Mouse (Mus musculus) heart, embryonic 10.5 days (tissue): Measurements from ENCODE around the gene Rhbdf2. TPM values are rescaled to one million over a fixed set of nuclear protein-coding genes. Genes with fewer than 3 reads are reported as not detected.
"Not testable (repeated sequence)": the region's sequence is repeated elsewhere in the genome, so short reads cannot be mapped to it uniquely, and the experiment has no call there.

Experiments
- DNase-seq: peaks from one replicate; pipeline ENCODE4 v3.0.0-alpha.2; 2017; ENCODE audit warnings: low spot score
- H3K27ac ChIP-seq: fragments of 300-500 bp; sonication (generic); 2 replicates; pipeline ENCODE4 v1.5.1; 2016; ENCODE audit warnings: mild to moderate bottlenecking
- H3K27me3 ChIP-seq: fragments of 300-500 bp; sonication (generic); 2 replicates; pipeline ENCODE4 v1.6.1; 2016; ENCODE audit warnings: mild to moderate bottlenecking; ENCODE audit not compliant: poor library complexity, insufficient read depth, severe bottlenecking
- H3K36me3 ChIP-seq: fragments of 300-500 bp; sonication (generic); 2 replicates; pipeline ENCODE4 v1.6.1; 2016; ENCODE audit warnings: mild to moderate bottlenecking, moderate library complexity
- H3K4me1 ChIP-seq: fragments of 300-500 bp; sonication (generic); 2 replicates; pipeline ENCODE4 v1.6.1; 2016; ENCODE audit warnings: mild to moderate bottlenecking
- H3K4me3 ChIP-seq: fragments of 300-500 bp; sonication (generic); 2 replicates; pipeline ENCODE4 v1.5.1; 2016; ENCODE audit warnings: mild to moderate bottlenecking, moderate library complexity
- H3K9me3 ChIP-seq: fragments of 300-500 bp; sonication (generic); 2 replicates; pipeline ENCODE4 v1.6.1; 2016; ENCODE audit warnings: mild to moderate bottlenecking, moderate library complexity
- WGBS: fragments of 180-500 bp; shearing (Covaris S2); methylation state at CpG from one replicate; pipeline ENCODE4 v1.1.7; 2016; 5-methylcytosine and 5-hydroxymethylcytosine counted together
- polyA plus RNA-seq: library from polyadenylated mRNA; unstranded; fragments of >200 nt; fragmentation: Nextera tagmentation; extraction: Ambion mirVana; gene quantifications from 2 replicates; pipeline ENCODE4 v1.2.1, GENCODE M21; 2016

Gene Rhbdf2
- polyA plus RNA-seq = 6.7 and 8.7 TPM in 2 replicates

GRCm38 (mm10) chr11:116626299-116627071 is at the start of gene Rhbdf2:
Rhbdf2 (minus strand) TSS chr11:116627019.
- 49% methylated on average over 10 of the region's 10 CpGs for WGBS
- peak; percentile 78 for DNase-seq
- no peaks in the 10 kb centered on the region for H3K36me3 ChIP-seq
- H3K9me3 ChIP-seq = no peaks in the 10 kb centered on the region
- peak within 1 kb of the TSS; percentile 89 for H3K27ac ChIP-seq
- H3K4me3 ChIP-seq = 0 out of 2 replicates have a peak within 1 kb of the TSS, but pooled peaks have one; percentile 18
- peaks cover 84% of the 10 kb centered on the region for H3K4me1 ChIP-seq
- no peaks in the 10 kb centered on the region for H3K27me3 ChIP-seq

GRCm38 (mm10) chr11:116676175-116676976 is 49.6 kb upstream of the Rhbdf2 start:
- H3K27ac ChIP-seq = no peak overlapping the region
- H3K36me3 ChIP-seq = peaks cover 87% of the 10 kb centered on the region
- 85% methylated on average over 14 of the region's 14 CpGs for WGBS
- H3K27me3 ChIP-seq = no peaks in the 10 kb centered on the region
- no peak for DNase-seq
- H3K4me3 ChIP-seq = no peak overlapping the region
- no peaks in the 10 kb centered on the region for H3K9me3 ChIP-seq
- peaks cover 26% of the 10 kb centered on the region for H3K4me1 ChIP-seq

GRCm38 (mm10) chr11:116675429-116675828 is 48.6 kb upstream of the Rhbdf2 start:
- not testable (repeated sequence) for H3K27ac ChIP-seq, H3K9me3 ChIP-seq, H3K4me3 ChIP-seq, H3K27me3 ChIP-seq, DNase-seq
- Histone ChIP-seq H3K4me1 (peaks cover 34% of the 10 kb centered on the region), H3K36me3 (peaks cover 78% of the 10 kb centered on the region)
- 78% methylated on average over 6 of the region's 6 CpGs for WGBS

GRCm38 (mm10) chr11:116674616-116675379 is 48.0 kb upstream of the Rhbdf2 start:
- H3K4me3 ChIP-seq = no peak overlapping the region
- no peaks in the 10 kb centered on the region for H3K9me3 ChIP-seq
- H3K27ac ChIP-seq = no peak overlapping the region
- DNase-seq = no peak
- H3K27me3 ChIP-seq = no peaks in the 10 kb centered on the region; the same call in 1 of the 2 replicates
- H3K36me3 ChIP-seq = peaks cover 72% of the 10 kb centered on the region
- WGBS = 82% methylated on average over 7 of the region's 7 CpGs
- H3K4me1 ChIP-seq = peaks cover 31% of the 10 kb centered on the region

GRCm38 (mm10) chr11:116673410-116673809 is 46.6 kb upstream of the Rhbdf2 start:
- H3K27ac ChIP-seq = no peak overlapping the region
- DNase-seq = no peak
- no peaks in the 10 kb centered on the region for H3K9me3 ChIP-seq
- peak overlapping the region; percentile 73; the same call in 1 of the 2 replicates for H3K4me3 ChIP-seq
- WGBS = 89% methylated on average over 2 of the region's 2 CpGs
- peaks cover 59% of the 10 kb centered on the region for H3K36me3 ChIP-seq
- H3K4me1 ChIP-seq = peaks cover 45% of the 10 kb centered on the region
- H3K27me3 ChIP-seq = peaks cover 9% of the 10 kb centered on the region; the same call in 1 of the 2 replicates

- H3K27ac ChIP-seq = peak overlapping the region; percentile 90; the same call in 1 of the 2 replicates
- 27% methylated on average over 7 of the region's 7 CpGs for WGBS
Observed at GRCm38 (mm10) chr11:116672595-116672994, 45.8 kb upstream of the Rhbdf2 start.

GRCm38 (mm10) chr11:116671845-116672434 is 45.1 kb upstream of the Rhbdf2 start:
- Histone ChIP-seq H3K36me3 (peaks cover 45% of the 10 kb centered on the region), H3K4me1 (peaks cover 46% of the 10 kb centered on the region), H3K27me3 (peaks cover 9% of the 10 kb centered on the region; the same call in 1 of the 2 replicates), H3K9me3 (no peaks in the 10 kb centered on the region), H3K4me3 (peak overlapping the region; percentile 73), H3K27ac (peak overlapping the region; percentile 90)
- no peak for DNase-seq
- WGBS = under 1% methylated on average over 24 of the region's 24 CpGs

More at GRCm38 (mm10) chr11:116672595-116672994, 45.8 kb upstream of the Rhbdf2 start:
- DNase-seq = no peak
- H3K4me1 ChIP-seq = peaks cover 46% of the 10 kb centered on the region
- H3K27me3 ChIP-seq = peaks cover 9% of the 10 kb centered on the region; the same call in 1 of the 2 replicates
- no peaks in the 10 kb centered on the region for H3K9me3 ChIP-seq
- peaks cover 51% of the 10 kb centered on the region for H3K36me3 ChIP-seq
- H3K4me3 ChIP-seq = peak overlapping the region; percentile 73

GRCm38 (mm10) chr11:116671112-116671844 is 44.5 kb upstream of the Rhbdf2 start:
- Histone ChIP-seq H3K36me3 (peaks cover 38% of the 10 kb centered on the region), H3K27me3 (peaks cover 9% of the 10 kb centered on the region; the same call in 1 of the 2 replicates), H3K9me3 (no peaks in the 10 kb centered on the region), H3K4me3 (peak overlapping the region; percentile 73), H3K27ac (peak overlapping the region; percentile 90), H3K4me1 (peaks cover 49% of the 10 kb centered on the region)
- 2% methylated on average over 45 of the region's 45 CpGs for WGBS
- DNase-seq = peak; percentile 97

- Histone ChIP-seq H3K4me1 (peaks cover 57% of the 10 kb centered on the region), H3K4me3 (no peak overlapping the region), H3K27me3 (peaks cover 9% of the 10 kb centered on the region; the same call in 1 of the 2 replicates), H3K27ac (no peak overlapping the region), H3K9me3 (no peaks in the 10 kb centered on the region), H3K36me3 (peaks cover 29% of the 10 kb centered on the region)
- 82% methylated on average over 7 of the region's 7 CpGs for WGBS
- no peak for DNase-seq
Observed at GRCm38 (mm10) chr11:116670386-116670785, 43.6 kb upstream of the Rhbdf2 start.

- peaks cover 60% of the 10 kb centered on the region for H3K4me1 ChIP-seq
- DNase-seq = no peak
- WGBS = 42% methylated on average over 13 of the region's 13 CpGs
- peaks cover 24% of the 10 kb centered on the region for H3K36me3 ChIP-seq
- H3K27ac ChIP-seq = no peak overlapping the region
- H3K4me3 ChIP-seq = no peak overlapping the region
- H3K9me3 ChIP-seq = no peaks in the 10 kb centered on the region
- peaks cover 9% of the 10 kb centered on the region; the same call in 1 of the 2 replicates for H3K27me3 ChIP-seq
Observed at GRCm38 (mm10) chr11:116669787-116670365, 43.1 kb upstream of the Rhbdf2 start.

- 38% methylated on average over 5 of the region's 5 CpGs for WGBS
- no peak overlapping the region; the same call in 1 of the 2 replicates for H3K27ac ChIP-seq
- H3K4me3 ChIP-seq = no peak overlapping the region
- H3K9me3 ChIP-seq = no peaks in the 10 kb centered on the region
- H3K27me3 ChIP-seq = peaks cover 9% of the 10 kb centered on the region; the same call in 1 of the 2 replicates
- H3K4me1 ChIP-seq = peaks cover 56% of the 10 kb centered on the region
- no peak for DNase-seq
- peaks cover 18% of the 10 kb centered on the region for H3K36me3 ChIP-seq
Observed at GRCm38 (mm10) chr11:116669316-116669715, 42.5 kb upstream of the Rhbdf2 start.
